Comparison of ENCODE assay signal across 13 mouse cellular contexts in genomic region chr12:84186536-84186935, GRCm38 (mm10). TPM values are rescaled to one million over a fixed set of nuclear protein-coding genes. Genes with fewer than 3 reads are reported as not detected.
DNase-seq lines count a peak whose midpoint lies in the region; ATAC-seq and TF ChIP-seq lines count a peak whose summit lies in the region.
"Had no signal": no experiment of that assay in that cellular context is flagged by ENCODE, and none has a peak within 500 bp of the region (broad histone marks: within the 10 kb centered on the region; RNA-seq: fewer than 3 reads in every experiment).

No protein-coding gene starts in this region.

- 38% methylated on average over 3 of the region's 3 CpGs for WGBS in forebrain, embryonic 16.5 days
- 69% methylated on average over 3 of the region's 3 CpGs for WGBS in forebrain, embryonic 11.5 days
- 60% methylated on average over 3 of the region's 3 CpGs for WGBS in hindbrain, embryonic 15.5 days

- H3K27me3 ChIP-seq in forebrain, embryonic 16.5 days (replicated peaks; ENCODE audit: control insufficient read depth, insufficient read depth, low read length), result no peaks in the 10 kb centered on the region
- no peaks in the 10 kb centered on the region for H3K27me3 ChIP-seq in forebrain, embryonic 11.5 days (ENCODE audit: control insufficient read depth, insufficient read depth, low read length)
- H3K27me3 ChIP-seq in hindbrain, embryonic 15.5 days, result no peaks in the 10 kb centered on the region
- H3K27me3 ChIP-seq: CH12.LX; embryonic facial prominence, embryonic 13.5 days had no signal

- H3K4me3 ChIP-seq in forebrain, embryonic 16.5 days (replicated peaks; ENCODE audit: low read length), result no peak overlapping the region
- no peak overlapping the region for H3K4me3 ChIP-seq in forebrain, embryonic 11.5 days (ENCODE audit: low read depth, low read length)
- H3K4me3 ChIP-seq in layer of hippocampus, adult 2 months, result no peak overlapping the region
- no peak overlapping the region for H3K4me3 ChIP-seq in hindbrain, embryonic 15.5 days
- H3K4me3 ChIP-seq: embryonic facial prominence, embryonic 13.5 days had no signal

- H3K4me2 ChIP-seq in forebrain, embryonic 16.5 days (ENCODE audit: low read length), result no peak overlapping the region
- H3K4me2 ChIP-seq in forebrain, embryonic 11.5 days (ENCODE audit: low read depth, low read length, severe bottlenecking), result no peak overlapping the region
- no peak overlapping the region for H3K4me2 ChIP-seq in hindbrain, embryonic 15.5 days
- H3K4me2 ChIP-seq: embryonic facial prominence, embryonic 13.5 days had no signal

- no peak for TF ChIP-seq CTCF in layer of hippocampus, adult 2 months (conservative IDR thresholded peaks at IDR 0.05)

- no peak for DNase-seq in forebrain, embryonic 11.5 days (ENCODE audit: low spot score)
- no peak for DNase-seq in layer of hippocampus, adult 2 months (ENCODE audit: low spot score in 2 of 2)
- no peak for DNase-seq in layer of hippocampus, postnatal 14 days (ENCODE audit: low spot score in 2 of 2)
- DNase-seq in ES-CJ7 (ENCODE audit: low read depth, low spot score), result peak; percentile 70
- no peak for DNase-seq in spleen, postnatal 14 days (ENCODE audit: low spot score in 2 of 2)
- DNase-seq in natural killer cell, adult 2 months (ENCODE audit: low spot score in 2 of 2), result no peak
- DNase-seq: layer of hippocampus, postnatal 36 days had no signal

- no peaks in the 10 kb centered on the region for H3K9me3 ChIP-seq in forebrain, embryonic 16.5 days (ENCODE audit: control insufficient read depth, low read length)
- H3K9me3 ChIP-seq in forebrain, embryonic 11.5 days (ENCODE audit: control insufficient read depth, low read length), result no peaks in the 10 kb centered on the region; the same call in 1 of the 2 replicates
- H3K9me3 ChIP-seq in hindbrain, embryonic 15.5 days, result no peaks in the 10 kb centered on the region
- H3K9me3 ChIP-seq: embryonic facial prominence, embryonic 13.5 days had no signal

- H3K36me3 ChIP-seq in forebrain, embryonic 16.5 days (ENCODE audit: control insufficient read depth, insufficient read depth), result no peaks in the 10 kb centered on the region
- H3K36me3 ChIP-seq in forebrain, embryonic 11.5 days (ENCODE audit: control insufficient read depth, insufficient read depth, low read length), result no peaks in the 10 kb centered on the region
- H3K36me3 ChIP-seq in hindbrain, embryonic 15.5 days, result no peaks in the 10 kb centered on the region

- H3K27ac ChIP-seq in forebrain, embryonic 16.5 days (ENCODE audit: low read length), result 0 out of 2 replicates have a peak overlapping the region, but pooled peaks have one; percentile 11
- H3K27ac ChIP-seq in forebrain, embryonic 11.5 days (ENCODE audit: low read depth, low read length), result no peak overlapping the region
- peak overlapping the region; percentile 51; the same call in 1 of the 2 replicates for H3K27ac ChIP-seq in layer of hippocampus, adult 2 months
- peak overlapping the region; percentile 46 for H3K27ac ChIP-seq in hindbrain, embryonic 15.5 days (replicated peaks)
- H3K27ac ChIP-seq: liver, embryonic 14.5 days had no signal

- ATAC-seq in forebrain, embryonic 16.5 days, result no peak
- ATAC-seq in forebrain, embryonic 11.5 days (replicated peaks; ENCODE audit: low FRiP score), result no peak
- ATAC-seq in hindbrain, embryonic 15.5 days (ENCODE audit: low FRiP score, low read depth), result no peak
- ATAC-seq: activated CD4-positive, CD25-positive, alpha-beta regulatory T cell, adult 4 months had no signal

- H3K4me1 ChIP-seq in forebrain, embryonic 16.5 days (replicated peaks; ENCODE audit: control insufficient read depth, insufficient read depth, low read length), result peaks cover 55% of the 10 kb centered on the region
- peaks cover 12% of the 10 kb centered on the region for H3K4me1 ChIP-seq in forebrain, embryonic 11.5 days (replicated peaks; ENCODE audit: control insufficient read depth, insufficient read depth, low read length)
- peaks cover 63% of the 10 kb centered on the region for H3K4me1 ChIP-seq in hindbrain, embryonic 15.5 days (replicated peaks)

- H3K9ac ChIP-seq in forebrain, embryonic 16.5 days (replicated peaks; ENCODE audit: low read depth, low read length), result no peak overlapping the region
- no peak overlapping the region for H3K9ac ChIP-seq in forebrain, embryonic 11.5 days (ENCODE audit: low read length)
- H3K9ac ChIP-seq in hindbrain, embryonic 15.5 days, result no peak overlapping the region
- H3K9ac ChIP-seq: embryonic facial prominence, embryonic 13.5 days; liver, embryonic 14.5 days had no signal

RNA-seq across cellular contexts. Expression of gene Elmsan1, which starts 32.1 kb away (rescaled TPM):
- polyA plus RNA-seq in forebrain, embryonic 16.5 days (2015; fragmentation: Nextera tagmentation; extraction: Ambion mirVana), result 3.8 and 4.4 TPM in 2 replicates
- polyA plus RNA-seq in forebrain, embryonic 11.5 days (2014; fragmentation: Nextera tagmentation; extraction: Ambion mirVana), result 7.6 and 9.6 TPM in 2 replicates
- total RNA-seq in layer of hippocampus, adult 2 months (2021), result 10 to 100 TPM; 24.6 to 27.2 TPM
- total RNA-seq in layer of hippocampus, postnatal 14 days (2021), result 10 to 100 TPM; 17.0 to 18.1 TPM
- polyA plus RNA-seq in hindbrain, embryonic 15.5 days (2015; fragmentation: Nextera tagmentation; extraction: Ambion mirVana), result 4.5 and 4.9 TPM in 2 replicates

RNA-seq across cellular contexts. Expression of gene Pnma1, which starts 38.2 kb away (rescaled TPM):
- 5.3 and 7.2 TPM in 2 replicates for polyA plus RNA-seq in forebrain, embryonic 16.5 days (2015; fragmentation: Nextera tagmentation; extraction: Ambion mirVana)
- polyA plus RNA-seq in forebrain, embryonic 11.5 days (2014; fragmentation: Nextera tagmentation; extraction: Ambion mirVana), result 1.9 and 2.8 TPM in 2 replicates
- 1 to 10 TPM; 2.8 to 3.8 TPM for total RNA-seq in layer of hippocampus, adult 2 months (2021)
- 1 to 10 TPM; 3.3 to 4.5 TPM for total RNA-seq in layer of hippocampus, postnatal 14 days (2021)
- 4.0 and 4.5 TPM in 2 replicates for polyA plus RNA-seq in hindbrain, embryonic 15.5 days (2015; fragmentation: Nextera tagmentation; extraction: Ambion mirVana)
- polyA plus RNA-seq: activated CD4-positive, CD25-positive, alpha-beta regulatory T cell, adult 4 months had no signal
